Mouse (Mus musculus) heart, adult 2 months (tissue): ENCODE data around the gene Vwa5b1. TPM values are rescaled to one million over a fixed set of nuclear protein-coding genes. Genes with fewer than 3 reads are reported as not detected.

Source experiments
- DNase-seq, 2 experiments: peaks; one replicate each; pipeline ENCODE4 v3.0.0; 2021
- H3K27ac ChIP-seq: fragments of 200-600 bp; 2 replicates; pipeline ENCODE4 v1.8.1; 2022
- H3K27me3 ChIP-seq: fragments of 200-500 bp; 2 replicates; pipeline ENCODE4 v1.6.1; 2012; ENCODE audit warnings: mild to moderate bottlenecking, low read length, inconsistent platforms, mixed read lengths; ENCODE audit not compliant: control insufficient read depth, insufficient read depth
- H3K36me3 ChIP-seq: fragments of 200-500 bp; 2 replicates; pipeline ENCODE4 v1.6.1; 2012; ENCODE audit warnings: low read length, inconsistent platforms; ENCODE audit not compliant: control insufficient read depth, insufficient read depth
- H3K4me1 ChIP-seq: fragments of 200-500 bp; 2 replicates; pipeline ENCODE4 v1.6.1; 2011; ENCODE audit warnings: low read length; ENCODE audit not compliant: control insufficient read depth, insufficient read depth
- H3K4me3 ChIP-seq: fragments of 200-600 bp; 2 replicates; pipeline ENCODE4 v1.8.1; 2022
- H3K79me2 ChIP-seq: fragments of 200-500 bp; replicated peaks from 2 replicates; pipeline ENCODE4 v1.6.1; 2012; ENCODE audit warnings: mild to moderate bottlenecking, inconsistent platforms, low read length, moderate library complexity, mixed read lengths; ENCODE audit not compliant: control insufficient read depth, insufficient read depth
- H3K9ac ChIP-seq: fragments of 200-500 bp; 2 replicates; pipeline ENCODE4 v1.6.1; 2012; ENCODE audit warnings: low read depth, mild to moderate bottlenecking, control low read depth, inconsistent platforms, low read length, mixed read lengths
- CTCF ChIP-seq: fragments of 200-600 bp; IDR thresholded peaks from 2 replicates; pipeline ENCODE4 v1.8.1; 2022; ENCODE audit warnings: antibody characterized with exemption, mild to moderate bottlenecking, moderate library complexity
- EP300 ChIP-seq: fragments of 200-500 bp; IDR thresholded peaks from 2 replicates; pipeline ENCODE4 v1.6.1; 2011; ENCODE audit warnings: low read depth, low read length, control low read depth; ENCODE audit not compliant: insufficient read depth
- POLR2A ChIP-seq: fragments of 200-500 bp; IDR thresholded peaks from 2 replicates; pipeline ENCODE4 v1.6.1; 2011; ENCODE audit warnings: mild to moderate bottlenecking, low read depth, low read length, control low read depth; ENCODE audit not compliant: insufficient read depth
- WGBS: fragments of 180-500 bp; shearing (Covaris S2); methylation state at CpG from one replicate; pipeline ENCODE4 v1.1.7; 2018; 5-methylcytosine and 5-hydroxymethylcytosine counted together
- intact Hi-C: fragments of 180-260 bp; cut with DNase I; formaldehyde crosslinking; loops from one replicate; pipeline ENCODE4 v1.15.1; 2025
- long read RNA-seq: library from polyadenylated mRNA; stranded (forward); transcript quantifications from one replicate; pipeline ENCODE4 v2.0.0, GENCODE M21; 2021
- polyA plus RNA-seq: library from polyadenylated mRNA; depleted of rRNA; stranded (reverse); fragments of >200 nt; gene quantifications from 2 replicates; pipeline ENCODE4 v1.2.3, GENCODE M21; 2012; rRNA removed
- total RNA-seq, 2 experiments: library from RNA; stranded (reverse); gene quantifications; 2 replicates each; pipeline ENCODE4 v1.2.3; 2021

Gene Vwa5b1
- total RNA-seq: not detected
- 0.12 TPM in 1 of 2 replicates, not detected in the other for polyA plus RNA-seq
- long read RNA-seq: 0 reads

GRCm38 (mm10) chr4:138635428-138636145 is at the start of gene Vwa5b1:
TSS of gene Vwa5b1 (minus strand) at chr4:138635884.
- no peak within 1 kb of the TSS for H3K9ac ChIP-seq
- H3K79me2 ChIP-seq: no peaks in the 10 kb centered on the region
- no peak for DNase-seq
- H3K36me3 ChIP-seq: no peaks in the 10 kb centered on the region
- 9% methylated on average over 8 of the region's 8 CpGs for WGBS
- intact Hi-C loops: no loop called here
- no peaks in the 10 kb centered on the region for H3K4me1 ChIP-seq
- H3K27ac ChIP-seq: no peak within 1 kb of the TSS
- TF ChIP-seq EP300: no peak
- no peak for TF ChIP-seq POLR2A
- no peak for TF ChIP-seq CTCF
- no peak within 1 kb of the TSS for H3K4me3 ChIP-seq
- H3K27me3 ChIP-seq: peaks cover 2% of the 10 kb centered on the region; the same call in 1 of the 2 replicates

- no peaks in the 10 kb centered on the region for H3K79me2 ChIP-seq
- no peak overlapping the region for H3K9ac ChIP-seq
- H3K27me3 ChIP-seq: no peaks in the 10 kb centered on the region
- DNase-seq: no peak
- WGBS: 40% methylated on average over 2 of the region's 2 CpGs
- intact Hi-C loops: no loop called here
- TF ChIP-seq EP300 (no peak), CTCF (no peak), POLR2A (no peak)
- H3K4me3 ChIP-seq: no peak overlapping the region
- no peak overlapping the region for H3K27ac ChIP-seq
- H3K4me1 ChIP-seq: no peaks in the 10 kb centered on the region
- H3K36me3 ChIP-seq: no peaks in the 10 kb centered on the region
Measured at GRCm38 (mm10) chr4:138682760-138683159, 47.1 kb upstream of the Vwa5b1 start.

- H3K4me1 ChIP-seq: no peaks in the 10 kb centered on the region
- no peaks in the 10 kb centered on the region for H3K79me2 ChIP-seq
- H3K27me3 ChIP-seq: no peaks in the 10 kb centered on the region
- no peak for TF ChIP-seq POLR2A
- TF ChIP-seq CTCF: no peak
- TF ChIP-seq EP300: no peak
- no peak overlapping the region for H3K27ac ChIP-seq
- WGBS: 69% methylated on average over 4 of the region's 4 CpGs
- no peak for DNase-seq
- H3K4me3 ChIP-seq: no peak overlapping the region
- H3K36me3 ChIP-seq: no peaks in the 10 kb centered on the region
- intact Hi-C loops: no loop called here
- no peak overlapping the region for H3K9ac ChIP-seq
Measured at GRCm38 (mm10) chr4:138680124-138680523, 44.4 kb upstream of the Vwa5b1 start.

GRCm38 (mm10) chr4:138677579-138677978 is 41.9 kb upstream of the Vwa5b1 start:
- no peak for DNase-seq
- Histone ChIP-seq H3K4me1 (no peaks in the 10 kb centered on the region), H3K36me3 (no peaks in the 10 kb centered on the region), H3K9ac (no peak overlapping the region), H3K27me3 (no peaks in the 10 kb centered on the region), H3K27ac (no peak overlapping the region), H3K79me2 (no peaks in the 10 kb centered on the region), H3K4me3 (no peak overlapping the region)
- TF ChIP-seq POLR2A (no peak), CTCF (no peak), EP300 (no peak)
- intact Hi-C loops: no loop called here
- WGBS: 18% methylated on average over 16 of the region's 16 CpGs

GRCm38 (mm10) chr4:138676480-138676879 is 40.8 kb upstream of the Vwa5b1 start:
- TF ChIP-seq CTCF (no peak), EP300 (no peak), POLR2A (no peak)
- H3K9ac ChIP-seq: no peak overlapping the region
- no peak overlapping the region for H3K4me3 ChIP-seq
- no peaks in the 10 kb centered on the region for H3K79me2 ChIP-seq
- H3K27ac ChIP-seq: no peak overlapping the region
- WGBS: 11% methylated on average over 16 of the region's 16 CpGs
- DNase-seq: no peak
- H3K27me3 ChIP-seq: no peaks in the 10 kb centered on the region
- intact Hi-C loops: no loop called here
- H3K36me3 ChIP-seq: no peaks in the 10 kb centered on the region
- H3K4me1 ChIP-seq: no peaks in the 10 kb centered on the region

- Histone ChIP-seq H3K27ac (no peak overlapping the region), H3K9ac (no peak overlapping the region), H3K27me3 (no peaks in the 10 kb centered on the region), H3K79me2 (no peaks in the 10 kb centered on the region), H3K4me1 (no peaks in the 10 kb centered on the region), H3K36me3 (no peaks in the 10 kb centered on the region), H3K4me3 (no peak overlapping the region)
- WGBS: 60% methylated on average over 4 of the region's 4 CpGs
- DNase-seq: no peak
- intact Hi-C loops: no loop called here
- TF ChIP-seq POLR2A (no peak), EP300 (no peak), CTCF (no peak)
Measured at GRCm38 (mm10) chr4:138672160-138672559, 36.5 kb upstream of the Vwa5b1 start.
